Mouse (Mus musculus) ovary, postnatal 36 days (tissue): ENCODE measurements around the gene Slc6a6.

ENCODE experiments used
- DNase-seq: peaks from one replicate; pipeline ENCODE4 v3.0.0; 2022; ENCODE audit warnings: low spot score, mixed read lengths

Slc6a6 gene

DNA sequence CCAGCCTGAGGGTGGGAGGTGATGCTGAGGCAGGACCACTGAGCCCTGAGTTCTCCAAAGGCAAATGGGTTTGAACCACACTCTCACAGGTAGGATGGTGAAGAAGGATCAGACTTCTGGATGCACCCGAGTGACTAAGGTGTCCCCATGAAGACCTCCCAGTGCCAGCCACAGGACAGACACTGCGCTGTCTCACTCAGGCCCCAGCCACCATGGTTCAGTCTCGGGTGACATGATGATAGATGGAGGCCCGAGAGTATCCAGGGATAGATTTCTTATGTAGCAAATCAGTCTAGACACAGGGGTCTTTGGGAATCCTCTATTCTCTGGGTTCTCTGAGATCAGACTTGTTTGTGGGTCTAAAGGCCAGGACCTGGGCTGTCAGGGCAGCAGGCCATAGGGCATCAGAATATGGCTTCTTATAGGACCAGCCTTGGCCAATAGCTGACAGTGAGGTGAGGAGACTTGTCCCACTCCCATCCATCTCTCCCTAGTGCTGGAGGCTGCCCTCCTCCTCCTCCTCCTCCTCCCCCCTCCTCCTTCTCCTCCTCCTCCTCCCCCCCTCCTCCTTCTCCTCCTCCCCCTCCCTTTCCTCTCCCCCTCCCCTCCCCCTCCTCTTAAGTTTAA is 36.8 kb downstream of the Slc6a6 start:
- no peak for DNase-seq

DNA sequence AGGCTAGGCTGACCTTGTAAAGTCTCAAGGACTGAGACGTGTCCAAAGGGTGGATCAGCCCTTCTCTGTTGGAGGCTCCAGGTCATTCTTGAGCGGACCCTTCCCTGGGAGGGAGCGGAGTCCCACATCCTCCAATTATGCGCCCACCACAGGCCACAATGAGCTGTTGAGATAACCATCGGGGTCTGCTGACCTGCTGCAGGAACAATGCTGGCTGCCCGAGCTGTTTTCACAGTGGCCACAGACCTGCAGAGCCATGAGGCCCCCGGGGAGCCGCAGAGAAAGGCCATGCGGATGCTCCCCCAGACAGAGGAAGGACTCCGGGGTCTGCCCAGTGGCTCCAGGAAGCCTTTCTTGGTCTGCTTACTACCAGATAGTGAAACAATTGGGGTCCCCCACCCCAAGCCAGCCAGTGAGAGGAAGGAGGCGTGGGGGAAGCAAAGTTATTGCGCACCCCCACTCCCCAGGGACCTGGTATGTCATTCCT is 37.4 kb downstream of the Slc6a6 start:
- no peak for DNase-seq

DNA sequence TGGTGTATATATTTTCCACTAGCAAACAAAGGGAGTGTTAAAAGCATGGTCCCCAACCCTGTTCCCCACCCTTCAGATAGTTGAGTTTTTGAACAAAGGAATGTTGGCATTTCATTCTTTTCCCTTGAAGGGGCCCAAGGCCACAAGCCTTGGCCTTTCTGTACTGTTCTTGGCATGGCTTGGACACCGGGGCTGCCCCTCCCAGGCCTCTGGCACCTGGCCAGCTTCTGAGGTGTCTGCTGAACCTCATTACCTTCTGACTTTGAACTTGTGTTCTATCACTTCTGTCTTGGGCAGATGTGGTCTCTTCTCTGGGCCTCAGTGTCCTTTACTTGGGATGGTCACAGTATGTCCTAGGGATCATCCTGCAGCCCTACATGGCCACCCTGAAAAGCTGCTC is 43.5 kb downstream of the Slc6a6 start:
- no peak for DNase-seq

DNA sequence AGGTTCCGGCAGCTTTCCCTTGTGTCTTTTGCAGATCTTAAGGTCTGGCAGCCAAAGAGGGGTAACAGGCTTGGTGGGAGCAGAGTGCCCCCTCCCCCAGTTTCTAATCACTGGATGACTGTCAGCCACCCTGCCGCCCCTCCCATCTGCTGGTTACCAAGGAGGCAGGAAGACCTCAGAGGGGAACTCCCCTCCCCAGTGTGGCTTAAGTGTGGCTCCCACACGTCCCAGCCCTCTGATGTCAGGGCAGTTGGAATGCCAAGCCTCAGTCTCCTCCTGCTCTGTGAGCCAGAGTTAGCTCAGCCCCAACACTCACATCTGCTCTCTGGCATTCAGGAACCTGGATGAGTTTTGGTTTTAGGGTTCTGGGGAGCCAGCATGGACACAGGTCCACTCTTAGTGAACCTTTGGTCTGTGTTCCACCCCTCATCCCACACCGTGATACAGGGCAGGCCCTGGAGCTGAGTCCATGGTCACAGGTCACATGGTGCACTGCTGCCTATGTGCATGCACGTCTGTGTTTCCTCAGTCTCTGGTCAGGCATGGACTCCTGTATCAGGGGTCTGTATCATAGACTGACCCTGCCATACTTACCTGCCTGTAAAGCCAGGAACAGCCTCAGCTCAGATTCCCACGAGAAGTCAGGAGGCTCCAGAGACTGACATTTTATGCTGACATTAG is 45.2 kb downstream of the Slc6a6 start:
- DNase-seq, result no peak

DNA sequence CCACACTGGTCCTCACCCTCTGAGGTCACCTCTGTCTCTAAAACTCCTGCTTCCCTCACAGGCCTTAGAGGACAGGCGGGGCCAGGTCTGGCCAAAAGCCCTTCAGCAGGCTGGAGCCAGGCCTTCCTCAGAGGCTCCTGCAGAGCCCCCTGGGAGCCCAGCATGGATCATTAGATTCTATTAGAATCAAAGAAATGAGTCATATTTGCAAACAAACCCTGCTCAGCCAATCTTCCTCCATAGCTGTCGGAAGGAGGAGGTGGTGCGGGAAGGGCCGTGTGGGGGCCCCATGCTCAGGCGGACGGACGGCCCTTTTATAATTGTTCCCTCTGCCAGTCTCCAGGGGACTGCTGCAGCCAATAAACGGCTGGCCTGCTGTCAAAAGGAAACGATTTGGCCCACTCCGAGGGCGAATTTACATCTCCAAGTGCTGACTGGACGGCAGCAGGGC is 45.8 kb downstream of the Slc6a6 start:
- DNase-seq, result peak; percentile 70

DNA sequence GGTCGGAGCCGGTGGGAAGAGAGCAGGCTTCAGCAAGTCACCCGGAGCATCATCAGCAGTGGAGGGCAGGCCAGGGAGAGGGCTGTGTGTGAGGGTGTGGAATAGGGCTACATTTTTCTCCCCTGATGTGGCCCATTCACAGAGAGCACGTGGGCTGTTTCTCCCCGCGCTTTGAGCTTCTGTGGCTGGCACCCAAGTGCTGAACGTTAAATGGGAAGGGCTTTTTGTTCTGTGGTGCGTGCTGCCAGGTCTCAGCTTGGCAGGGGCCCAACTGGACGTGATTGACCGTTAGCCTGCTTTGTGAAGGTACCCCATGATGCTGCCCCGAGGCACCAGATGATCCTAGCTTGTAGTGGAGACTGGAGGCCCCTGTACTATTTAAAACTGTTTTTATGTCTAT is 48.3 kb downstream of the Slc6a6 start:
- DNase-seq, result peak; percentile 58

DNA sequence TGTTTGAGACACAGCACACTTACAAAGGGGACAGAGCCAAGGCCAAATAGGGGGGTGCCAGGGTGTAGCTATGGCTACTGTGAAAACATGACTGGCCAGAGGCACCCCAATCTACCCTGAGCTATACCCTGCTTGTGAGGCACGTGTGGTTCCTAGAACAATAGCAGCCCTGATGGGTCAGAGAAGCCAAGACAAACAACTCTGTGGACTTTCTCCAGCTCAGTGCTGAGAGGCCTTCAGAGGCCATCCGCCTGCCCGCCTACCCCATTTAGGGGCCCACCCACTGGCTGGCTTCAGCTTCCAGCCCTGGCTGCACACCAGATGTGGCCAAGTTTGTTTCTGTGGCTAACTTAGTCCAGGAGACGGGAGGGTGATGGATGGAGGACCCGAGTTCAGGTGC is 52.6 kb downstream of the Slc6a6 start:
- DNase-seq, result peak; percentile 56

DNA sequence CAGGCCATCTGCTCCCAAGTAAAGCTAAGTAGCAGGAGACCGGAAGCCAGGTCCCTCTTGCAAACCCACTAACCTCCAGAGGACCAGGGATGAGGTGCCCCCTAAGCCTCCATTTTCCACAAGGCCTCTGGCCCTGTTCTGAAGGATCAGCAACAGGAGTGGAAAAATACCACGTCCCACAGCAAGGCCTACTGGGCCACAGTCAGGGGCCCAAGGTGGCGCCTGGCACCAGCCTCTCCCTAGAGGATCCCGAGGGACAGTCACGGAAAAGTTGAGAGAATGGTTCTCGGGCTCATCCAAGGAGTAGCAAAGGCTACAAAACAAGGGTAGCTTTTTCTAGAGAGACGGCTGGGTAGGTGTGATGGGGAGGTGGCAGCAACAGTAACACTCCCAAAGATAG is 53.6 kb downstream of the Slc6a6 start:
- DNase-seq, result no peak

DNA sequence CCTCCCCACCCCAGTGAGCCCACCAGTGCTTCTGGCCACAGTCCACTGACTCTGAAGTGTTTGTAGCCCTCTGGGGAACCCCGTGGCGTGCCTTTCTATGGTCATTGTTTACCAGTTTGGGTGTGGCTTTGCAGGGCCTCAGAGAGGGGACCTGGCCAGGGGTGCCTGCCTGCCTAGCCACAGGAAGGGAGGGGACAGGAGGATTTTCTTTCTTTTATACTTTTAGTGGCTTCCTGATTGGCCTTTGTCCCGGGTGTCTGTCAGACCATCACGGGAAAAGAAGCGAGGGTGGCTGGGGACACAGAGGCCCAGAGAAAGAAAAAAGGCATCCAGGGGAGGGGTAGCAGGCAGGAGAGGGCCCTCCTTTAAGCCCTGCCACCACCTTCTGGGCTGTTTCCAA is 54.2 kb downstream of the Slc6a6 start:
- DNase-seq, result no peak

DNA sequence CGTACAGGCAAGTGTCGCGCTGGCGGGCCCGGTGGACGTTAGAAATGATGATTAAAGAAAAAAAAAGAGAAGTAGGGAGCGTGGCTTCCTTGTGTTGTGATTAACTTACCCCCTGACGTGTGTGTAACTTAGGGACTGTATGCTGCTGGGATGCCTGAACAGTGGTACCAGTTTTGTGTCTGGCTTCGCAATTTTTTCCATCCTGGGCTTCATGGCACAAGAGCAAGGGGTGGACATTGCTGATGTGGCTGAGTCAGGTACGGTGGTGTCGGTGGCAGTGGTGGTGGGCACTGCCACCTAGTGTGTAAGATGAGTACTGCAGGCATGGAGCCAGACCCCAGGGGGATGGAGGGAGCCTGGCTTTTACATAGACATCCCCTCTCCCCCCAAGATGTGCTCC is 57.2 kb downstream of the Slc6a6 start:
- DNase-seq, result peak; percentile 60

DNA sequence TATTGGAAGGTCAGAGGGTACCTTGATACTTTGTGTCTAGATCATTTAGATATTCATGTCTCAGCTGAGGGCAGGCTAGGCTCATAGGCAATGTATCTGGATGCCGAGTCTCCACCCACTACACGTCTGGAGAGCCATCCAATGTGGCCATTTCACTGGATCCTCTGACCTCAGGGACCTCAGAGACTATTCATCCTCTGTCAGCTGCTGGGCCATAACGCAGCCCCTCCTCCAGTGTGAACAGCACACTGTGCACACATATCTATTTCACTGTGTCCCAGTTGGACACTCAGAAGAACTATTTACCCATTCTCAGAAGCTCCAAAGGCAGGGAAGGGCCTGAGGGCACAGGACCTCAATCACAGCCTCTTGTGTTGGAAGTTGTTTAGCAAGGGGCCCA is 58.6 kb downstream of the Slc6a6 start:
- DNase-seq, result no peak

DNA sequence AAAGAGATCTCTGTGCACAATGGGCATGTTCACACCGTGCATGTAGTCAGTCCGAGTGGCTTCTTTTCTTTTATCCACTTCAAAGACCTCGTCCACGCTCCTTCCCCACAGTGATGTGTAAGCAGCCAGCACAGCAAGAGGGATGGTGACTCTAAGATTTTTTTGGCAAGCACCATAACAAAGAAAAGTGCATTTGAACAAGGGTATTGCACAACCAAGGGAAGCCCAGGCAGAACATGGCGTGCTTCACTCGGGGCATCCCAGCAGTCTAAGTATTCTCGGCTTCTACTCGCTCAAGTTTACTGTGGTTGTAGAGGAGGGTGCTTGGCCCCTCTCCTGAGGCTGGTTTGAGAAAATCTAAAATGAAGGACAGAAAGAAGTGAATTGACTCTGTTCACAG is 59.1 kb downstream of the Slc6a6 start:
- no peak for DNase-seq

DNA sequence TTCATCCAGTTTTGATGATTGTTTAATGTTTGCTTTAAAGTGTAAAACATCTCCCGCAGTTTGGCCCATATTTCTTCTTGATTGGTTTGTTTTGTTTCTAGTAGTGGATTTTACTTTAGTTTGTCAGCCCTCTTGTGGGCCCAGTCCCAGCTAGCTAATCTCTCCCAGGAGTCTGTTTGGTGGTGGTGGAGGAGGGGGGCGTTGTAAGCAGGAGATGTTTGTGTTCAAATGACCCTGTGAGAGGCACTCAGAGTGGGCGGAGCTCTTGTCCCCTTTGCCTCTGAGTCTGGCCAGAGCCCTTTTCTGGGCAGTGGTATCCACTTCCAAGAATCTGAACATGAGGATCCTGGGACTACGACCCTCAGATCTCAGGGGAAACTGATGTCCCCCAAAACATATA is 60.0 kb downstream of the Slc6a6 start:
- DNase-seq, result no peak

DNA sequence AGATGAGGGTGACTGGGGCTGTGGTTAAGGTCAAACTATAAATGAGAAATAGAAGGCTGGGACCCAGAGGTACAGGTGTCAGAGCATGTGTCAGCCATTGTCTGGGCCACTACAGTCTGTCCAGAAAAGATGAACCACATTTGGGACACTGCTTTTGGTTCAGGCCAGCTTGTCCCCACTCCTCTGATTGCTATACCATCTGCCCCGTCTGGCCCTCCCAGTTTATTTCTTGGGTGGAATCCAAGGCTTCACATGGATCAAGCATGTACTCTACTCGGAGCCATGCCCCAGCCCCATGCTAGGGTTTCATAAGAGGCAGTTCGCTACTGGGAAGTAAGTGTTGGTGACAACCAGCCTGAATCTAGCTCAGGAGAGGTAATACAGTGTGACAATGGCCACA is 61.4 kb downstream of the Slc6a6 start:
- no peak for DNase-seq

DNA sequence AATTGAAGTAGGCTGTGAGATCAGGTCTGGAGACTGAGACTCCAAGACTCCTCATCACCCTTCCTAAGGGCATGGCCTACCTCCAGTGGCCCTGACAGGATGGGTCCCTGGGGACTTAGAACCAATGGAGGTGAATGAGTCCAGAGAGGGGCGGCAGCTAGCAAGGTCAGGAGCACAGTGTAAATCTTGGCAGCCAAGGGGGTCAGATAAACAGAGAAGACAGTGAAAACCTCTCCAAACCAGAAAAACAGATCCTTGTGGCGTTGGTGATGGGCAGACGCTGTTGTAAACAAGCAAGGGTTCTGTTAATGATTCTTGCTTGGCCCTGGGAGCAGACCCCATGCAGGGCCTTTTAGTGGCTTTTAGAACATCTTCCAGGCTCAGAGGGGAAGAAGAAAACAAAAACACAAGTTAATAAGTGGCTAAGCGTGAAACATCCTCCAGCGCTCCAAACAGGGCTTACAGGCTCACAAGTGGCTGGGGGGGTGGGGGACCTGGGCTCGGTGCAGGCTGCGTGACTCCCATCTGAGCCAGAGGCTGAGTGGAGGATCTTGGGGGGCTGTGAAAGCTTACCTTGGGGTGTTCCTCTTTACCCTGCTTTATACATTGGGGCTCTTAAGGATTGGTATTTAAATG is 62.2 kb downstream of the Slc6a6 start:
- peak; percentile 1 for DNase-seq

DNA sequence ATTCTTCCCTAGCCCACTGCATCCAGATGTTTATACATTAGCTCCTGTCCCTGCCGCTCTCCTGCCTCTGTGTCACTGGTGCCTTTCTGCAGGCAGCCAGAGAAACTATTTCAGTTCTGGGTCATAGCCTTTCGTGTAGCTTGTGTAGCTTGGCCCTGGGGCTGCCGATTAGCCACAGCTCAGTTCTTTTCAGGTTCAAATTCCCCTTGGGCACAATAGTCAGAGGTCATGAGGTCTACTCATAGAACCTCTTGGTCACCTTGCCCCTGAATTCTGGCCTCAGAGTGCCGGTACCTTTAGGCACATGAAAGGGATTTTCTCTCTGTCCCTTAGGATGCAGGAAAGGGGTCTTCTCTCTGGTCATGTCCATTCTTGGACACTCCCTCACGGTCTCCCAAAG is 62.9 kb downstream of the Slc6a6 start:
- peak; percentile 1 for DNase-seq

DNA sequence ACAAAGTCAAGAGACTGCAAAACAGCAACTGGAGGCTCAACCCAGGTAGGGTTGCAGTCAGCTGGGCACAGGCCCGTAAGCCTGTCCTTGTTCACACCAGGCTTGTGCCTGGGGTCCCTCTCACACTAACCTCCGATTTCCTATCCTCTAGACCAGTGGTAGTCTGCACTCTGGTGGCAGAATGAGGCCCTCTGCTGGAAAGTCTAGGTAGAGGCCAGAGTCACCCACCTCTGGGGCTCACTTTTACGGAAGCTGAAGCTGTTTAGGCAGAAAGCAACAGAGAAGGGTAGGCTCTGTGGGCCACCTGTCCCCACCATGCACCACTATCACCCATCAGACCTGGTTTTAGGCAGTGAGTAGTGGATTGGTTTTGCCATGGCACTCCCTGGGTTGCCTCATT is 67.1 kb downstream of the Slc6a6 start:
- no peak for DNase-seq

DNA sequence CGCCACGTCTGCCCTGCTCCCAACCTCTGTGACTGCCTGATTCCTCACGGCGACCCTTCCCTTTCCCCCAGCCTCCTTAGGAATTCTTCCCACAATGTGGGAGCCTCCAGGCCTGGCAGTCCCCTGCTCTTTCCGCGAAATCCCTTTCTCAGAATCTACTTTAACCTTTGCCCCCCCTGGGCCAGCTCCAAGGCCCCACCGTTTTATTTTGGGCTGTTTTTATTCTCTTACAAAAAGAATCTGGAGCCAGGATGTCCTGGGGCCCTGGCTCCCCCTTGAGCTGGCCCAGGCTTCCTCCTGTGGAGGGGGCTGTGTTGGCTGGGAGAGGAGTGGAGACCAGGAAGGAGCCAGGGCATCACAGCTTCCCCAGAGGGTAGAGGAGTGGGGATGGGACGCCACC is 69.0 kb downstream of the Slc6a6 start:
- peak; percentile 52 for DNase-seq

DNA sequence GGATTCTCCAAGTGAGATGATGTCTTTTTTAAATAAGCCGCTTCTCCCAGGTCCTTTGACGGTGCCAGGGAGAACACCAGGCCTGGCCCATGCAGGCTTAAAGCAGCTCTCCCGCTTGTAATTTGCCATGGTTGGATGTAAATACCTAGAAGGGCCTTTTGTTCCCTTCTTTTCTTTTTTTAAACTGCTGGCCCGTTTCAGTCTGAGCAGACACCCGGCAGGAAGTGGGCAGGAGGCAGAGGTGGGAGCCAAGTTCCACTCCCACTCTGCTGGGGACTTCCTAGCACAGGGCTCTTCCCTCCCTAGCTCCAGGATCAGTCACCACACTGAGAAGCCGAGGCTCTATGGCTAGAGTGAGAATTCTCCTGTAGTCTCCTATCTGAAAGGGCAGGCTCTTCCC is 70.2 kb downstream of the Slc6a6 start:
- DNase-seq, result no peak

DNA sequence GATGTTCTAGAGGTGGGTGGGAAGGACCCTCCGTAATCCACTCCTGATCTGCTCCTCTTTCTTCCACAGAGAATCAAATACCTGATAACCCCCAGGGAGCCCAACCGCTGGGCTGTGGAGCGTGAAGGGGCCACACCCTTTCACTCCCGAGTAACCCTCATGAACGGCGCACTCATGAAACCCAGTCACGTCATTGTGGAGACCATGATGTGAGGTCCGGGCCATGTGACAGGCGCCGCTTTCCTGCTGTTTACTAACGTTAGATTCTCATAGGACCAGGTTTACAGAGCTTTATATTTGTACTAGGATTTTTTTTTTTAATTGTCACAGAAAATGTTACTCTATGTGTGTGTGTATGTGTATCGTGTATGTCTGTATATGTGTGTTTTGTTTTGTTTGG is 71.0 kb downstream of the Slc6a6 start:
- no peak for DNase-seq

DNA sequence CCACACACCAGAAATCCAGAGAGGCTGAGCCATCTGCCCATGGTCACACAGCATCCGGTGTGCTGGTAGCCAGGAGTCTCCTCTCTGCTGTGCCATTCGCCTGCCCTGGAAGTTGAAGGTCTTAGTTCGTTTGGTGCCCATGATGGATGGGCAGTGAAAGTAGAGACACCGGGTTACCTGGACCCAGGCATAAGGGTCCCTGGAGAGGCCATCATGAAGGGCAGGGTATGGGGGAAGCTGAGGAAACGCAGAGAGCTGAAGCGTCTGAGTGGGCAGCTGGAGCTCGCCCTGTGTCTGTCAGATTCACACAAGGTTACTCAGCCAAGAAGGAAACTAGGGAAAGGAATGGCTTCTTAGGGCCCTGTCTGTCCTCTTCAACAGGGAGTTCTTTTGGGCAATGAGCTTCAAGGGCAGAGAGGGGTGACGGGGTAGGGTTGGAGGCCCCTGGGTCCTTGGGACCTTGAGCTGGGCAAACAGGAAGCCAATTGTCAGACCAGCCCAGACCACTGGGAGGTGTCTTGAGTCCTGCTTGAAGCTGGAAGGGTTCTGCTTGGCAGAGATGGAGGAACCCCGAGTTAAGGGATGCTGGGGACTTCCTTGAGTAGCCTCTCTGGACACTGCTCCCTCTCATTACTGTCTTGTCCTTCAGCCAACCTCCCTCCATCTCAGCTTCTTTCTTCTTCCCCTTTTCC is 78.3 kb downstream of the Slc6a6 start:
- DNase-seq, result no peak

DNA sequence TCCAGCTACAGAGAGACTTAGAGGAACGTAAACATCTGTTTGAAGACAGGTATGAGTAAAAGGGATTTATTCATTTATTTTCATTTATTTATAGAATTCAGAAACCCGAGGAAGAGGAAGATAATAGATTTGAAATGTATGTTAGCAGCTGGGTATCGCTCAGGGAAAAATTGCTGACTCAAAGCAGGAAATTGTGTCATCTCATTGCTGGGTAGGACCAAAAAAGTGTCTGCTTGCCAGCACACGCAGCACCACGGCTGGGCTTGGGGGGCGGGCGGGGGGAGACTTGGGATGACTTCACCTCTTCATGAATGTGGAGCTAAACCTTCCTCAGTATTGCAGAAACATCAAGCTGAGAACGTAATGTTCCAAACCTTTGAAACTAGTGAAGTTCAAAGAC is 83.7 kb downstream of the Slc6a6 start:
- no peak for DNase-seq

DNA sequence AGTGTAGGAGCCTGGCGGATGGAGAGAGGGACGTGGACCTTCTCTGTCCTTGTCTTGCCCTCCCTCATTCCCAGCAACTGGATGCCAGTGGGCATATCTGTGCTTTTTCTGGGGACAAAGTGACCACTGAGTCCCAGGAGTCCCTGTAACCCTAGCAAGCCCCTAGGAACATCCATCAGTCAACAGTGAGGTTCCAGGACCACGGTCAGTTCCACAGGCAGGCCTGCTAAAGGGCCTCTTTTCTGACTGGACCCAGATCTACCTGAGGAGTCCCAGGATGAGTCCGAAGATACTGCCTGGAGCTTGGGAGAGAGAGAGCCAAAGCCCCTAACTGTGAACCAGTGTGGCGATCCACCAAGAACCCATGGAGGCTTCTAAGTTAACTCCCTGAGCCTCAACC is 90.1 kb downstream of the Slc6a6 start:
- no peak for DNase-seq
